Mouse (Mus musculus) CH12.LX (cell line): Measurements from ENCODE around the gene Pde8a. TPM values are rescaled to one million over a fixed set of nuclear protein-coding genes. Genes with fewer than 3 reads are reported as not detected.

Experiments used
- DNase-seq: peaks from one replicate; pipeline ENCODE4 v3.0.0-alpha.2; 2013; ENCODE audit errors: extremely low read depth
- H3K27ac ChIP-seq: 2 replicates; pipeline ENCODE4 v1.5.1; 2012; ENCODE audit warnings: low read depth, mild to moderate bottlenecking, control low read depth, moderate library complexity; ENCODE audit not compliant: insufficient read depth
- H3K27me3 ChIP-seq: replicated peaks from 2 replicates; pipeline ENCODE3; 2012; ENCODE audit warnings: inconsistent platforms
- H3K36me3 ChIP-seq, 2 experiments: replicated peaks in 1 of 2; 2 replicates each; pipeline versions ENCODE3 to v1.6.1; 2012; ENCODE audit warnings: inconsistent platforms in 1 of 2, low read length in 1 of 2, mild to moderate bottlenecking in 1 of 2, mixed read lengths in 1 of 2, moderate library complexity in 1 of 2; ENCODE audit not compliant: control insufficient read depth in 1 of 2, insufficient read depth in 1 of 2
- H3K4me1 ChIP-seq, 2 experiments: 2 replicates each; pipeline ENCODE4 v1.6.1; 2012; ENCODE audit warnings: inconsistent platforms in 1 of 2, moderate library complexity in 1 of 2; ENCODE audit not compliant: insufficient read depth in 2 of 2, control insufficient read depth in 1 of 2
- H3K4me2 ChIP-seq: 2 replicates; pipeline ENCODE4 v1.6.1; 2012; ENCODE audit warnings: low read depth, mild to moderate bottlenecking, control low read depth; ENCODE audit not compliant: poor library complexity, insufficient read depth, severe bottlenecking
- H3K4me3 ChIP-seq, 3 experiments: fragments of 150-350 bp in 1 of 3; sonication (generic) in 1 of 3; replicated peaks in 1 of 3; 2 replicates each; pipeline versions ENCODE3 to v1.5.1; 2011 to 2012; ENCODE audit warnings: low read depth in 2 of 3, low read length in 2 of 3, mild to moderate bottlenecking in 2 of 3, moderate library complexity in 2 of 3, control low read depth in 1 of 3, improper control_type of control experiment in 1 of 3, inconsistent platforms in 1 of 3, mixed read lengths in 1 of 3; ENCODE audit not compliant: poor library complexity in 1 of 3
- H3K79me2 ChIP-seq: replicated peaks from 2 replicates; pipeline ENCODE4 v1.6.1; 2012; ENCODE audit warnings: mild to moderate bottlenecking, moderate library complexity; ENCODE audit not compliant: control insufficient read depth, poor library complexity, insufficient read depth, severe bottlenecking; ENCODE audit errors: extremely low read depth
- H3K9ac ChIP-seq: 2 replicates; pipeline ENCODE4 v1.6.1; 2012; ENCODE audit warnings: low read depth, mild to moderate bottlenecking, control low read depth, moderate library complexity; ENCODE audit not compliant: insufficient read depth
- H3K9me3 ChIP-seq: replicated peaks from 2 replicates; pipeline ENCODE3; 2012; ENCODE audit warnings: low read length, inconsistent platforms, mixed read lengths
- CTCF ChIP-seq, 2 experiments: IDR thresholded peaks in 1 of 2; conservative IDR thresholded peaks in 1 of 2; 2 replicates each; pipeline ENCODE4 v1.5.1; 2011 to 2012; ENCODE audit warnings: low read depth in 2 of 2, low read length in 2 of 2, improper control_type of control experiment in 1 of 2, inconsistent platforms in 1 of 2, mild to moderate bottlenecking in 1 of 2, moderate library complexity in 1 of 2
- EP300 ChIP-seq: IDR thresholded peaks from 2 replicates; pipeline ENCODE4 v1.6.1; 2011; ENCODE audit warnings: low read length, improper control_type of control experiment
- IRF4 ChIP-seq: IDR thresholded peaks from 2 replicates; pipeline ENCODE4 v1.6.1; 2014; ENCODE audit warnings: low read depth, mild to moderate bottlenecking, inconsistent platforms, low read length, improper control_type of control experiment
- JUND ChIP-seq: conservative IDR thresholded peaks from 2 replicates; pipeline ENCODE4 v1.6.1; 2011; ENCODE audit warnings: low read depth, low read length, improper control_type of control experiment
- MAFK ChIP-seq: IDR thresholded peaks from 2 replicates; pipeline ENCODE4 v1.6.1; 2011; ENCODE audit warnings: low read length, improper control_type of control experiment; ENCODE audit not compliant: insufficient replicate concordance
- MAX ChIP-seq: IDR thresholded peaks from 2 replicates; pipeline ENCODE4 v1.6.1; 2011; ENCODE audit warnings: low read length, improper control_type of control experiment
- MEF2A ChIP-seq: IDR thresholded peaks from 2 replicates; pipeline ENCODE4 v1.6.1; 2014; ENCODE audit warnings: low read depth, mild to moderate bottlenecking, inconsistent platforms, low read length, improper control_type of control experiment, borderline replicate concordance
- MXI1 ChIP-seq: IDR thresholded peaks from 2 replicates; pipeline ENCODE4 v1.6.1; 2011; ENCODE audit warnings: mild to moderate bottlenecking, low read depth, low read length, improper control_type of control experiment
- MYC ChIP-seq: IDR thresholded peaks from 2 replicates; pipeline ENCODE4 v1.6.1; 2011; ENCODE audit warnings: low read depth, mild to moderate bottlenecking, improper control_type of control experiment, low read length
- NELFE ChIP-seq: IDR thresholded peaks from 2 replicates; pipeline ENCODE4 v1.6.1; 2011; ENCODE audit warnings: low read depth, low read length, improper control_type of control experiment
- PAX5 ChIP-seq: IDR thresholded peaks from 2 replicates; pipeline ENCODE4 v1.6.1; 2012; ENCODE audit warnings: low read length, inconsistent platforms, mixed read lengths
- POLR2AphosphoS2 ChIP-seq: IDR thresholded peaks from 2 replicates; pipeline ENCODE4 v1.6.1; 2011; ENCODE audit warnings: low read depth, low read length, improper control_type of control experiment
- RAD21 ChIP-seq: IDR thresholded peaks from 2 replicates; pipeline ENCODE4 v1.6.1; 2011; ENCODE audit warnings: low read depth, mild to moderate bottlenecking, low read length, improper control_type of control experiment, moderate library complexity
- SMC3 ChIP-seq: IDR thresholded peaks from 2 replicates; pipeline ENCODE4 v1.6.1; 2011; ENCODE audit warnings: low read depth, low read length, improper control_type of control experiment
- TBP ChIP-seq: conservative IDR thresholded peaks from 2 replicates; pipeline ENCODE4 v1.6.1; 2011; ENCODE audit warnings: low read depth, low read length, improper control_type of control experiment
- TCF12 ChIP-seq: IDR thresholded peaks from 2 replicates; pipeline ENCODE4 v1.6.1; 2014; ENCODE audit warnings: low read depth, mild to moderate bottlenecking, inconsistent platforms, low read length, improper control_type of control experiment
- USF1 ChIP-seq: IDR thresholded peaks from 2 replicates; pipeline ENCODE4 v1.6.1; 2014; ENCODE audit warnings: low read depth, mild to moderate bottlenecking, inconsistent platforms, low read length, improper control_type of control experiment
- USF2 ChIP-seq: conservative IDR thresholded peaks from 2 replicates; pipeline ENCODE4 v1.6.1; 2011; ENCODE audit warnings: low read depth, low read length, improper control_type of control experiment
- ZC3H11A ChIP-seq: IDR thresholded peaks from 2 replicates; pipeline ENCODE4 v1.6.1; 2012; ENCODE audit warnings: low read depth, mild to moderate bottlenecking, inconsistent platforms, low read length, improper control_type of control experiment
- ZNF384 ChIP-seq: IDR thresholded peaks from 2 replicates; pipeline ENCODE4 v1.6.1; 2012; ENCODE audit warnings: low read depth, low read length, improper control_type of control experiment, inconsistent platforms
- dilution Hi-C: fragments of 300-500 bp; cut with MboI; formaldehyde crosslinking; loops from 2 replicates; pipeline ENCODE4 v1.14.3; 2020; ENCODE audit warnings: low sequenced_read_pairs; ENCODE audit not compliant: extremely low pct_unique_long_range_greater_than_20kb, extremely low pct_ligation_motif_present
- in situ Hi-C: fragments of 300-500 bp; cut with MboI; formaldehyde crosslinking; loops from 3 replicates; pipeline ENCODE4 v1.14.3; 2019; ENCODE audit warnings: low sequenced_read_pairs, low pct_ligation_motif_present, low pct_unique_long_range_greater_than_20kb, mixed read lengths
- polyA plus RNA-seq: library from polyadenylated mRNA; unstranded; fragments of >175 nt; gene quantifications from 2 replicates; pipeline ENCODE4 v1.2.1, GENCODE M21; 2012; ENCODE audit warnings: low read depth; ENCODE audit not compliant: insufficient read length
- total RNA-seq, 2 experiments: library from RNA; depleted of rRNA; stranded (reverse); fragments of 300-350 nt in 1 of 2; fragments of >200 nt in 1 of 2; gene quantifications; 2 replicates each; pipeline ENCODE4 v1.2.3; 2012 to 2014

Gene Pde8a
- total and polyA plus RNA-seq, 3 experiments, result 8.3 to 22.7 (median 9.1) TPM

- H3K36me3 ChIP-seq, result no peaks in the 10 kb centered on the region
- in situ Hi-C loops, result no loop called here
- H3K4me1 ChIP-seq, result peaks cover 0 to 38% of the 10 kb centered on the region in 2 experiments; a peak in 2 of 4 replicates
- TF ChIP-seq IRF4 (peak; percentile 48; the same call in 1 of the 2 replicates), TCF12 (0 out of 2 replicates have a peak, but pooled peaks have one; percentile 24), EP300 (0 out of 2 replicates have a peak, but pooled peaks have one; percentile 28), USF2 (no peak), MAX (no peak), SMC3 (peak; percentile 81), ZNF384 (no peak), CTCF (conservative IDR thresholded peaks at IDR 0.05 in 1 of 2, IDR thresholded peaks at IDR 0.05 in 1 of 2; ENCODE audit: low read depth in 2 of 2, low read length in 2 of 2) (peak; percentile 44 to 83), MYC (no peak), JUND (no peak), MXI1 (no peak), USF1 (no peak; the same call in 1 of the 2 replicates), TBP (no peak), NELFE (peak; percentile 37; the same call in 1 of the 2 replicates), PAX5 (no peak), POLR2AphosphoS2 (no peak), ZC3H11A (no peak), RAD21 (peak; percentile 65), MAFK (no peak)
- H3K4me2 ChIP-seq, result no peak overlapping the region
- no peak overlapping the region for H3K9ac ChIP-seq
- dilution Hi-C loops, result no loop called here
- peak; percentile 64 for DNase-seq
- no peak overlapping the region for H3K27ac ChIP-seq
- no peak overlapping the region for H3K4me3 ChIP-seq
- peaks cover under 1% of the 10 kb centered on the region for H3K79me2 ChIP-seq
- H3K27me3 ChIP-seq, result no peaks in the 10 kb centered on the region
- H3K9me3 ChIP-seq, result no peaks in the 10 kb centered on the region
These were observed 4.5 kb upstream of the Pde8a start for GRCm38 (mm10) chr7:81208944-81209343.

- Histone ChIP-seq H3K4me3 (no peak overlapping the region), H3K27me3 (no peaks in the 10 kb centered on the region), H3K9me3 (no peaks in the 10 kb centered on the region), H3K4me1 (peaks cover 0 to 32% of the 10 kb centered on the region in 2 experiments; a peak in 2 of 4 replicates), H3K4me2 (no peak overlapping the region), H3K36me3 (no peaks in the 10 kb centered on the region), H3K27ac (no peak overlapping the region), H3K9ac (no peak overlapping the region), H3K79me2 (peaks cover 9% of the 10 kb centered on the region)
- no peak for TF ChIP-seq MYC
- TF ChIP-seq MEF2A, result no peak
- in situ Hi-C loops, result loop anchor here (10.0 kb wide), 1 partner anchor 65 kb away; no protein-coding TSS in a partner anchor
- dilution Hi-C loops, result no loop called here
- no peak for DNase-seq
These were observed 3.3 kb upstream of the Pde8a start for GRCm38 (mm10) chr7:81209979-81210685.
